Mouse (Mus musculus): ENCODE results near the gene Ankrd36.
"Not testable (repeated sequence)": the region's sequence is repeated elsewhere in the genome, so short reads cannot be mapped to it uniquely, and the experiment has no call there.

GRCm38 (mm10) chr11:5611918-5612317, 42.4 kb downstream of the Ankrd36 start:
- TF ChIP-seq CTCF (conservative IDR thresholded peaks at IDR 0.05; ENCODE audit: low read length); POU5F1 (IDR thresholded peaks at IDR 0.05; ENCODE audit: borderline replicate concordance, low read length); NANOG (IDR thresholded peaks at IDR 0.05; ENCODE audit: borderline replicate concordance, low read length): not testable (repeated sequence)

Measured in E14TG2a.4 (cell line).